Mouse (Mus musculus): ENCODE data around the gene Slc4a2. TPM values are rescaled to one million over a fixed set of nuclear protein-coding genes. Genes with fewer than 3 reads are reported as not detected.

The Slc4a2 gene
- polyA plus RNA-seq, 1 experiment from 2014 or later = 11.5 TPM

DNA sequence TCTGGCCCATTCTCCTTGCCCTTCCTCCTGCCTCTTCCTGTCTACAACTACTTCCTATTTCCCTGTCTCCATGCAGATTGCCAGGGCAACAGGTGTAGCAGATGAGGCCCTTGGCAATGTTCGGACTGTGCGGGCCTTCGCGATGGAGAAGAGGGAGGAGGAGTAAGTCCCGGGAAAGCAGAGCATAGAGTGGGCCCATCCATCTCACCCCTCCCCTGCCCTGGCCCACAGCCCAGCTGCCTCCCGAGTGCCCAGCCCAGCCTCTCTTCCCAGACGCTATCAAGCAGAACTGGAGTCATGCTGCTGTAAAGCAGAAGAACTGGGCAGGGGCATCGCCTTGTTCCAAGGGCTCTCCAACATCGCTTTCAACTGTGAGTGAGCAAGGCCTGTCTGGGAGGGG, 21.7 kb upstream of the Slc4a2 start:
- H3K4me3 ChIP-seq (ENCODE audit: low read depth, low read length) = no peak overlapping the region
- no peaks in the 10 kb centered on the region for H3K9me3 ChIP-seq (replicated peaks; ENCODE audit: control insufficient read depth, low read length)
- H3K27ac ChIP-seq (ENCODE audit: low read depth, low read length) = no peak overlapping the region
- ATAC-seq (no peak), DNase-seq (ENCODE audit: low spot score) (no peak)
- WGBS = 74% methylated on average over 9 of the region's 9 CpGs
- H3K36me3 ChIP-seq (ENCODE audit: control insufficient read depth, insufficient read depth, low read length) = peaks cover 45% of the 10 kb centered on the region
- H3K4me1 ChIP-seq (ENCODE audit: control insufficient read depth, insufficient read depth, low read length) = no peaks in the 10 kb centered on the region
- no peak overlapping the region for H3K9ac ChIP-seq (ENCODE audit: low read length)
- no peak overlapping the region for H3K4me2 ChIP-seq (ENCODE audit: low read length)
- H3K27me3 ChIP-seq (replicated peaks; ENCODE audit: control insufficient read depth, insufficient read depth, low read length) = no peaks in the 10 kb centered on the region

DNA sequence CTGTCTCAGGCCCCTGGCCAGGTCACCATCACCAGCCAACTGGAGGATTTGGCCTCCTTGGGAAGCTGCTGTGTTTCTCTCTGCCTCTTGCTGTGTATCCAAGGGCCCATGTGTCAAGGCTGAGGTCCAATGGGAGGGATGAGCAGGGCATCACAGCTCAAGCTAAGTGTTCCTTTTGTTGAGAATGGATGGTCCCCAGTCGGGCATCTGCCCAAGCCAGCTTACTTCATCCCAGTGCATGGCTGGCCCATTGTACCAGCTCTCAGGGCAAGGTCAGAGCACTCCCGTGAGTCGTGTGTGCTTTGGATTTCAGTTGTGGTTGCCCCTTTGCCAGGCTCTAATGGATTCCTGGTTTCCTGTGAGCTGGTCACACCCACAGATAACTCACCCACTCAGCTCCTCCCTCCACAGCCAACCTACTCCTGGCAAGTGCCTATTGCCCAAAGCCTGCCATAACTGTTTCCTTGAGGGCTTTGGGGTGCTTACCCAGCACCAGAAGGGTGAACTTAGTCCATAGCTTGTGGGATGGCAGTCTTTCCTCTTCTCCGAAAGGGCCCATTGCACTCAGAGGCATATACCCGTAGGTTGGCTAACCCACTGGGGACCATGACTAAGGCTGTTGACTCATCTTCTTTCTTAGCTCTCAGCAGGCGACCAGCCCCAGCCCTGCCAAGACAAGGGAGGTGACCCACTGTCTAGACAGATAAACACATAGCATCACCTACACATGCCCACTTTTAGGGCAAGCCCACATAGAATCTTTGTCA, 18.9 kb upstream of the Slc4a2 start:
- WGBS = 86% methylated on average over 6 of the region's 6 CpGs
- peaks cover 49% of the 10 kb centered on the region for H3K36me3 ChIP-seq (ENCODE audit: control insufficient read depth, insufficient read depth, low read length)
- H3K4me3 ChIP-seq (ENCODE audit: low read depth, low read length) = no peak overlapping the region

DNA sequence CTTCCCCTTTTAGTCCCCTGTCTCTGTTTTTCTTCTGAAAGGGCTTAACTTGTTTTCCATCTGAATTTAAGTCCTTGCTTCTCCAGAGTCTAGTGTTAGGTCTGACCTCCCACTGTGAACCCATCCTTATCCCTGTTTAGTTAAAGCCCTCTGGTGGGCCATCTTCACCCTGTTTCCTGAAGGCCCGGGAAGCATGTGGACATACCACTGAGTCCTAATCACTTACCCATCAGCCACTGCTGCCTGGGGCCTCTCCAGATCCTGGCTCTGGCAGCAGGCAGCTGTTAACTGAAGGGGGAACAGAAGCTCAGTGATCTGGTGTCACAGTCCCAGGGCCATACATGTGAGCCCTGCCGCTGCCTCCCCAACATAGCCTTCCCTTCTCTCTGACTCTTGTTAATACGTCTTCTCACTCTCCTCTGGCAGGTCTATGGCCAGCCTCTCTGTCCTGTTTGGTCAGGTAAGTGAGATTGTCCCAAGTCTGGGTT, 18.2 kb upstream of the Slc4a2 start:
- no peak overlapping the region for H3K27ac ChIP-seq (ENCODE audit: low read depth, low read length)
- H3K27me3 ChIP-seq (replicated peaks; ENCODE audit: control insufficient read depth, insufficient read depth, low read length) = no peaks in the 10 kb centered on the region
- no peak overlapping the region for H3K4me3 ChIP-seq (ENCODE audit: low read depth, low read length)
- no peak for DNase-seq (ENCODE audit: low spot score)
- ATAC-seq = no peak
- H3K36me3 ChIP-seq (ENCODE audit: control insufficient read depth, insufficient read depth, low read length) = peaks cover 45% of the 10 kb centered on the region
- H3K9me3 ChIP-seq (replicated peaks; ENCODE audit: control insufficient read depth, low read length) = no peaks in the 10 kb centered on the region
- H3K4me1 ChIP-seq (ENCODE audit: control insufficient read depth, insufficient read depth, low read length) = no peaks in the 10 kb centered on the region
- WGBS = 76% methylated on average over 3 of the region's 3 CpGs
- H3K4me2 ChIP-seq (ENCODE audit: low read length) = no peak overlapping the region
- H3K9ac ChIP-seq (ENCODE audit: low read length) = no peak overlapping the region

More for the DNA sequence above, 18.9 kb upstream of the Slc4a2 start:
- Histone ChIP-seq H3K27me3 (replicated peaks; ENCODE audit: control insufficient read depth, insufficient read depth, low read length) (no peaks in the 10 kb centered on the region), H3K4me2 (ENCODE audit: low read length) (no peak overlapping the region), H3K4me1 (ENCODE audit: control insufficient read depth, insufficient read depth, low read length) (no peaks in the 10 kb centered on the region), H3K9me3 (replicated peaks; ENCODE audit: control insufficient read depth, low read length) (no peaks in the 10 kb centered on the region), H3K27ac (ENCODE audit: low read depth, low read length) (no peak overlapping the region), H3K9ac (ENCODE audit: low read length) (no peak overlapping the region)
- no peak for ATAC-seq
- no peak for DNase-seq (ENCODE audit: low spot score)

DNA sequence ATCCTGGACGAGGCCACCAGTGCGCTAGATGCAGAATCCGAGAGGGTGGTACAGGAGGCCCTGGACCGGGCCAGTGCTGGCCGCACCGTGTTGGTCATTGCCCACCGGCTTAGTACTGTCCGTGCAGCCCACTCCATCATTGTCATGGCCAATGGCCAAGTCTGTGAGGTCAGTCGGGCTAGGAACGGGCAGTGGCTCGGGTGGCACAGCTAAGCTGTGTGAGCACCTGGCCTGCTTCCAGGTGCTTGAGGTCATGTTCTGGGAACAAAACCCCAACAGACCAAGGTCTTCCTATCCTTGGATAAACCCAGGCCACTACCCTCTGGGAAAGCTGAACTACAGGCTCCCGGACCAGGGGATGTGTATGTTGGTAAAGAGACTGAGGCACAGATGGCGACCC, 15.0 kb upstream of the Slc4a2 start:
- H3K9ac ChIP-seq (ENCODE audit: low read length) = no peak overlapping the region
- H3K27me3 ChIP-seq (replicated peaks; ENCODE audit: control insufficient read depth, insufficient read depth, low read length) = no peaks in the 10 kb centered on the region
- ATAC-seq = no peak
- DNase-seq (ENCODE audit: low spot score) = no peak
- H3K4me1 ChIP-seq (ENCODE audit: control insufficient read depth, insufficient read depth, low read length) = no peaks in the 10 kb centered on the region
- no peaks in the 10 kb centered on the region for H3K9me3 ChIP-seq (replicated peaks; ENCODE audit: control insufficient read depth, low read length)
- no peak overlapping the region for H3K4me3 ChIP-seq (ENCODE audit: low read depth, low read length)
- WGBS = 91% methylated on average over 13 of the region's 13 CpGs
- peaks cover 16% of the 10 kb centered on the region for H3K36me3 ChIP-seq (ENCODE audit: control insufficient read depth, insufficient read depth, low read length)
- H3K27ac ChIP-seq (ENCODE audit: low read depth, low read length) = no peak overlapping the region
- H3K4me2 ChIP-seq (ENCODE audit: low read length) = no peak overlapping the region

DNA sequence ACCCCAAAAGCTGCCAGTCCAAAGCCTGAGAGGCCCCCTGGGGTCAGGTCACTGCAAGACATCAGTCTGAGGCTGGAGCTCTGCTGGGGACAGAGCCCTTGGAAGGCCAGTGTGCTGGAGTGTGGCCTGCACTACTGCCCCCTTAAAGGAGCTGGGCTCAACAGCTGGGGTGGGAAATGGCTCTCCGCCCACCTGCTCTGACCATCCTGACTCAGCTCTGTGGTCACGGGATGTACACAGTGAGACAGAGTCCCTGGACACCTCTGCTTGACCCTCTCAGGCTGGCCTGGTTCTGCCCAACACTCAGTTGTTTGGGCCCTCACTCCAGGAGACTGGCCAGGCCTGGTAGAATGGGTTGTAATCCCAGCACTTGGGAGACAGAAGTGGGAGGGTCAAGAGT, 14.2 kb upstream of the Slc4a2 start:
- DNase-seq (ENCODE audit: low spot score) (no peak), ATAC-seq (no peak)
- Histone ChIP-seq H3K36me3 (ENCODE audit: control insufficient read depth, insufficient read depth, low read length) (peaks cover 14% of the 10 kb centered on the region), H3K27ac (ENCODE audit: low read depth, low read length) (no peak overlapping the region), H3K9ac (ENCODE audit: low read length) (no peak overlapping the region), H3K9me3 (replicated peaks; ENCODE audit: control insufficient read depth, low read length) (no peaks in the 10 kb centered on the region), H3K4me2 (ENCODE audit: low read length) (no peak overlapping the region), H3K4me3 (ENCODE audit: low read depth, low read length) (no peak overlapping the region), H3K27me3 (replicated peaks; ENCODE audit: control insufficient read depth, insufficient read depth, low read length) (no peaks in the 10 kb centered on the region), H3K4me1 (ENCODE audit: control insufficient read depth, insufficient read depth, low read length) (no peaks in the 10 kb centered on the region)
- WGBS = 84% methylated on average over 2 of the region's 2 CpGs

DNA sequence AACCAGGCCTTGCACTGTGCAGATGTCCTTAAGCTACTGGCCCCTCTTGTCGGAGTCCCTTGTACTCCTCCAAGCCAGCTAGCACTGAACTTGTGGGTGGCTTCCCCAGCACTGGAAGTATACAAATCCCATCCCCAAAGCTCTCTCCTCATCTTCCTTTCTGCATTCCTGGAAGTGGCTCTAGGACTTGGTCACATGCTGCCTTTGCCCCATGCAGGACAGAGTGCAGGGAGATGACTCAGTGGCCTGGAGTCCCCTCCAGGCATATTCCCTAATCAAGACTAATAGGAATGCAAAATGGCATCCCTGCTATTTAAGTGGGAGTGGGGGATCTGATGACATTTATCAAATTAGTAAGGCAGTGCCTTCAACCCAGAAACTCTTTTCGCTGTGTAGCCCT, 11.6 kb upstream of the Slc4a2 start:
- no peak overlapping the region for H3K9ac ChIP-seq (ENCODE audit: low read length)
- H3K4me1 ChIP-seq (ENCODE audit: control insufficient read depth, insufficient read depth, low read length) = 0 out of 2 replicates have a peak, but pooled peaks cover 2% of the 10 kb centered on the region
- no peaks in the 10 kb centered on the region for H3K9me3 ChIP-seq (replicated peaks; ENCODE audit: control insufficient read depth, low read length)
- 96% methylated on average over 2 of the region's 2 CpGs for WGBS
- no peak for DNase-seq (ENCODE audit: low spot score)
- no peak overlapping the region for H3K27ac ChIP-seq (ENCODE audit: low read depth, low read length)
- no peak for ATAC-seq
- no peak overlapping the region for H3K4me3 ChIP-seq (ENCODE audit: low read depth, low read length)
- peaks cover 4% of the 10 kb centered on the region for H3K36me3 ChIP-seq (ENCODE audit: control insufficient read depth, insufficient read depth, low read length)
- no peak overlapping the region for H3K4me2 ChIP-seq (ENCODE audit: low read length)
- no peaks in the 10 kb centered on the region for H3K27me3 ChIP-seq (replicated peaks; ENCODE audit: control insufficient read depth, insufficient read depth, low read length)

DNA sequence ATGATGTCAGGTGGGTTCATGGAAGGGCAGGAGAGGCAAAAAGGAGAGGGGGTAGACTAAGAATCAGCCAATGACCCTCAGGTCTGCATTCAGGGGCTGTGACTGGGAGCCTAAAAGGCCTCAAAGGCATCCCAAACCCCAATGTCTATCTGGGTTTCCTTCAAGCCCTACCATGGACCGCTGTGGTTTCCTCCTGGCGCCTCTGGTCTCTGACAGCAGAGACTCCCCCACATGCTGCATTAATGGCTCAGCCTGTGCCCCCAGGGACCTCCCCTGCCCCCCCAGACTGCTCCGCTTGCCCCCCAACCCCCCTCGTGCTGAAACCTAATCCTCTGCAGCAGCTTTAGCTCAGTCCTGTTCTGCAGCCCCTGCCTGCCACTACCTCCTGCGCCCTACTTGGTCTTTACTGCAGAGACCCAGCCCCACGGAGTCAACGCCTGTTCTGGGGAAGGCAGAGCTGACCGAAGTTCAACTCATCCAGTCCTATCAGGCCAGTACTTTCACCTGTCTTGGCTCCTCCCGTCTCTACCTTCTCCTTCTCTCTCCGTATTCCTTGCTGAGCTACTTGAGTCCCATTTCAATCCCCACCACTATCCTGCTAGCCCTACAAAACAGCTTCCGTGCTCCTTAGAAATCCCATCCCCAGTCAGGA, 10.5 kb upstream of the Slc4a2 start, which contains the start of gene Asic3:
Gene Asic3 (plus strand): TSS at position 351 of the 652 bp plus-strand sequence.
- no peak within 1 kb of the TSS for H3K9ac ChIP-seq (ENCODE audit: low read length)
- no peaks in the 10 kb centered on the region for H3K9me3 ChIP-seq (replicated peaks; ENCODE audit: control insufficient read depth, low read length)
- no peak within 1 kb of the TSS for H3K4me3 ChIP-seq (ENCODE audit: low read depth, low read length)
- no peak for DNase-seq (ENCODE audit: low spot score)
- 0 out of 2 replicates have a peak, but pooled peaks cover 2% of the 10 kb centered on the region for H3K4me1 ChIP-seq (ENCODE audit: control insufficient read depth, insufficient read depth, low read length)
- WGBS = 50% methylated on average over 11 of the region's 11 CpGs
- H3K36me3 ChIP-seq (ENCODE audit: control insufficient read depth, insufficient read depth, low read length) = 0 out of 2 replicates have a peak, but pooled peaks cover 3% of the 10 kb centered on the region
- no peak for ATAC-seq
- no peak within 1 kb of the TSS for H3K4me2 ChIP-seq (ENCODE audit: low read length)
- H3K27ac ChIP-seq (ENCODE audit: low read depth, low read length) = no peak within 1 kb of the TSS
- no peaks in the 10 kb centered on the region for H3K27me3 ChIP-seq (replicated peaks; ENCODE audit: control insufficient read depth, insufficient read depth, low read length)

DNA sequence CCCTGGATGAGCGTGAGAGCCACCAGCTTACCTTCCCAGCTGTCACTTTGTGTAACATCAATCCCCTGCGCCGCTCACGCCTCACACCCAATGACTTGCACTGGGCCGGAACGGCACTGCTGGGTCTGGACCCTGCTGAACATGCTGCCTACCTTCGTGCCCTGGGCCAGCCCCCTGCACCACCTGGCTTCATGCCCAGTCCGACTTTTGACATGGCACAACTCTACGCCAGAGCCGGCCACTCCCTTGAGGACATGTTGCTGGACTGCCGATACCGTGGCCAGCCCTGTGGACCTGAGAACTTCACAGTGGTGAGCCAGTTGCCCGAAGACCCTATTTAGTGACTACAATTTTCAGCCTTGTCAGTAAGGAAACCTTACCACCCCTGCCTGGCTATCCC, 9.7 kb upstream of the Slc4a2 start:
- H3K9ac ChIP-seq (ENCODE audit: low read length) = no peak overlapping the region
- no peaks in the 10 kb centered on the region for H3K27me3 ChIP-seq (replicated peaks; ENCODE audit: control insufficient read depth, insufficient read depth, low read length)
- no peak overlapping the region for H3K27ac ChIP-seq (ENCODE audit: low read depth, low read length)
- DNase-seq (ENCODE audit: low spot score) = no peak
- H3K9me3 ChIP-seq (replicated peaks; ENCODE audit: control insufficient read depth, low read length) = no peaks in the 10 kb centered on the region
- ATAC-seq = no peak
- peaks cover 11% of the 10 kb centered on the region; the same call in 1 of the 2 replicates for H3K36me3 ChIP-seq (ENCODE audit: control insufficient read depth, insufficient read depth, low read length)
- H3K4me2 ChIP-seq (ENCODE audit: low read length) = no peak overlapping the region
- WGBS = 86% methylated on average over 13 of the region's 13 CpGs
- H3K4me1 ChIP-seq (ENCODE audit: control insufficient read depth, insufficient read depth, low read length) = 0 out of 2 replicates have a peak, but pooled peaks cover 2% of the 10 kb centered on the region
- H3K4me3 ChIP-seq (ENCODE audit: low read depth, low read length) = no peak overlapping the region

Data from forebrain, embryonic 14.5 days (tissue).